Mouse (Mus musculus) neural tube, embryonic 11.5 days (tissue): ENCODE results near the gene Dlx1. TPM values are rescaled to one million over a fixed set of nuclear protein-coding genes. Genes with fewer than 3 reads are reported as not detected.
A peak's percentile ranks its signal among the peaks of the same experiment; 100 is the strongest.

Source experiments
- ATAC-seq: fragments of 200-750 bp; cut with Nextera tagmentation; 2 replicates; pipeline ENCODE4 v1.8.0; 2017; ENCODE audit warnings: moderate number of reproducible peaks, mild to moderate bottlenecking, moderate TSS enrichment, moderate library complexity; ENCODE audit not compliant: insufficient read depth, low FRiP score, low TSS enrichment
- DNase-seq: peaks from one replicate; pipeline ENCODE4 v3.0.0-alpha.2; 2015; ENCODE audit warnings: low spot score
- H3K27ac ChIP-seq: fragments of 300-500 bp; sonication (generic); 2 replicates; pipeline ENCODE4 v1.5.1; 2014; ENCODE audit warnings: low read depth, mild to moderate bottlenecking, low read length
- H3K27me3 ChIP-seq: fragments of 300-500 bp; sonication (generic); 2 replicates; pipeline ENCODE4 v1.6.1; 2014; ENCODE audit warnings: mild to moderate bottlenecking, low read length, mixed read lengths; ENCODE audit not compliant: control insufficient read depth, insufficient read depth
- H3K36me3 ChIP-seq: fragments of 300-500 bp; sonication (generic); 2 replicates; pipeline ENCODE4 v1.6.1; 2014; ENCODE audit warnings: mild to moderate bottlenecking, low read length, moderate library complexity, mixed read lengths; ENCODE audit not compliant: control insufficient read depth, insufficient read depth
- H3K4me1 ChIP-seq: fragments of 300-500 bp; sonication (generic); 2 replicates; pipeline ENCODE4 v1.6.1; 2014; ENCODE audit warnings: low read length, mixed read lengths; ENCODE audit not compliant: control insufficient read depth, insufficient read depth
- H3K4me2 ChIP-seq: fragments of 300-500 bp; sonication (generic); 2 replicates; pipeline ENCODE4 v1.6.1; 2014; ENCODE audit warnings: low read depth, mild to moderate bottlenecking, moderate library complexity
- H3K4me3 ChIP-seq: fragments of 300-500 bp; sonication (generic); 2 replicates; pipeline ENCODE4 v1.5.1; 2014; ENCODE audit warnings: low read depth, low read length
- H3K9ac ChIP-seq: fragments of 300-500 bp; sonication (generic); 2 replicates; pipeline ENCODE4 v1.6.1; 2014; ENCODE audit warnings: mild to moderate bottlenecking, low read length
- H3K9me3 ChIP-seq: fragments of 300-500 bp; sonication (generic); 2 replicates; pipeline ENCODE4 v1.6.1; 2016; ENCODE audit warnings: low read length; ENCODE audit not compliant: control insufficient read depth
- WGBS: fragments of 180-500 bp; shearing (Covaris S2); extraction: QIAGEN DNeasy Blood & Tissue Kit; methylation state at CpG from one replicate; pipeline ENCODE4 v1.1.7; 2014; 5-methylcytosine and 5-hydroxymethylcytosine counted together
- polyA plus RNA-seq: library from polyadenylated mRNA; unstranded; fragments of >200 nt; fragmentation: Nextera tagmentation; extraction: Ambion mirVana; gene quantifications from 2 replicates; pipeline ENCODE4 v1.2.1, GENCODE M21; 2014

Dlx1 gene
- polyA plus RNA-seq, result 1.2 and 2.5 TPM in 2 replicates

GRCm38 (mm10) chr2:71528014-71528713, at the start of gene Dlx1:
Gene Dlx1, plus strand, starts transcription at chr2:71528113.
- under 1% methylated on average over 26 of the region's 26 CpGs for WGBS
- Histone ChIP-seq H3K9me3 (no peaks in the 10 kb centered on the region), H3K4me2 (peak within 1 kb of the TSS; percentile 59), H3K27me3 (peaks cover 93% of the 10 kb centered on the region), H3K4me3 (peak within 1 kb of the TSS; percentile 31), H3K4me1 (peaks cover 11% of the 10 kb centered on the region; the same call in 1 of the 2 replicates), H3K27ac (no peak within 1 kb of the TSS), H3K36me3 (no peaks in the 10 kb centered on the region), H3K9ac (no peak within 1 kb of the TSS)
- DNase-seq, result no peak
- no peak for ATAC-seq

GRCm38 (mm10) chr2:71479917-71480316, 48.0 kb upstream of the Dlx1 start:
- 16% methylated on average over 7 of the region's 7 CpGs for WGBS
- ATAC-seq, result no peak
- Histone ChIP-seq H3K4me2 (no peak overlapping the region), H3K27me3 (no peaks in the 10 kb centered on the region), H3K4me1 (no peaks in the 10 kb centered on the region), H3K27ac (no peak overlapping the region), H3K9me3 (no peaks in the 10 kb centered on the region), H3K4me3 (no peak overlapping the region), H3K36me3 (no peaks in the 10 kb centered on the region), H3K9ac (no peak overlapping the region)
- DNase-seq, result peak; percentile 47

- H3K9me3 ChIP-seq, result no peaks in the 10 kb centered on the region
- no peaks in the 10 kb centered on the region for H3K27me3 ChIP-seq
- WGBS, result 88% methylated on average over 6 of the region's 6 CpGs
- H3K4me2 ChIP-seq, result no peak overlapping the region
- H3K9ac ChIP-seq, result no peak overlapping the region
- H3K4me1 ChIP-seq, result no peaks in the 10 kb centered on the region
- ATAC-seq (no peak), DNase-seq (no peak)
- H3K27ac ChIP-seq, result no peak overlapping the region
- no peak overlapping the region for H3K4me3 ChIP-seq
- H3K36me3 ChIP-seq, result no peaks in the 10 kb centered on the region
These were observed 46.1 kb upstream of the Dlx1 start for GRCm38 (mm10) chr2:71481825-71482224.

GRCm38 (mm10) chr2:71483046-71483716, 44.7 kb upstream of the Dlx1 start:
- no peaks in the 10 kb centered on the region for H3K27me3 ChIP-seq
- WGBS, result 75% methylated on average over 10 of the region's 10 CpGs
- no peaks in the 10 kb centered on the region for H3K4me1 ChIP-seq
- ATAC-seq (no peak), DNase-seq (no peak)
- no peaks in the 10 kb centered on the region for H3K36me3 ChIP-seq
- H3K27ac ChIP-seq, result no peak overlapping the region
- no peak overlapping the region for H3K4me3 ChIP-seq
- H3K9me3 ChIP-seq, result no peaks in the 10 kb centered on the region
- H3K4me2 ChIP-seq, result no peak overlapping the region
- H3K9ac ChIP-seq, result no peak overlapping the region

- H3K27ac ChIP-seq, result no peak overlapping the region
- no peaks in the 10 kb centered on the region for H3K4me1 ChIP-seq
- H3K9ac ChIP-seq, result no peak overlapping the region
- DNase-seq (no peak), ATAC-seq (no peak)
- H3K4me2 ChIP-seq, result no peak overlapping the region
- H3K4me3 ChIP-seq, result no peak overlapping the region
- no peaks in the 10 kb centered on the region for H3K9me3 ChIP-seq
- no peaks in the 10 kb centered on the region for H3K27me3 ChIP-seq
- WGBS, result 22% methylated on average over 5 of the region's 5 CpGs
- H3K36me3 ChIP-seq, result no peaks in the 10 kb centered on the region
These were observed 44.2 kb upstream of the Dlx1 start for GRCm38 (mm10) chr2:71483717-71484066.

GRCm38 (mm10) chr2:71491295-71491694, 36.6 kb upstream of the Dlx1 start:
- H3K27me3 ChIP-seq, result no peaks in the 10 kb centered on the region
- no peaks in the 10 kb centered on the region for H3K4me1 ChIP-seq
- no peaks in the 10 kb centered on the region for H3K9me3 ChIP-seq
- no peak overlapping the region for H3K9ac ChIP-seq
- H3K4me3 ChIP-seq, result no peak overlapping the region
- H3K27ac ChIP-seq, result no peak overlapping the region
- ATAC-seq (no peak), DNase-seq (no peak)
- no peaks in the 10 kb centered on the region for H3K36me3 ChIP-seq
- no peak overlapping the region for H3K4me2 ChIP-seq

- Histone ChIP-seq H3K36me3 (no peaks in the 10 kb centered on the region), H3K9ac (no peak overlapping the region), H3K27ac (no peak overlapping the region), H3K27me3 (no peaks in the 10 kb centered on the region), H3K4me3 (no peak overlapping the region), H3K4me1 (no peaks in the 10 kb centered on the region), H3K4me2 (no peak overlapping the region), H3K9me3 (no peaks in the 10 kb centered on the region)
- DNase-seq, result no peak
- WGBS, result 80% methylated on average over 12 of the region's 12 CpGs
- ATAC-seq, result no peak
These were observed 34.7 kb upstream of the Dlx1 start for GRCm38 (mm10) chr2:71493161-71493683.

- ATAC-seq (no peak), DNase-seq (no peak)
- Histone ChIP-seq H3K4me3 (no peak overlapping the region), H3K27ac (no peak overlapping the region), H3K4me2 (no peak overlapping the region), H3K36me3 (no peaks in the 10 kb centered on the region), H3K4me1 (no peaks in the 10 kb centered on the region), H3K9me3 (no peaks in the 10 kb centered on the region), H3K27me3 (no peaks in the 10 kb centered on the region), H3K9ac (no peak overlapping the region)
- 78% methylated on average over 10 of the region's 10 CpGs for WGBS
These were observed 33.4 kb upstream of the Dlx1 start for GRCm38 (mm10) chr2:71494503-71494902.

GRCm38 (mm10) chr2:71494971-71495370, 32.9 kb upstream of the Dlx1 start:
- DNase-seq (no peak), ATAC-seq (no peak)
- Histone ChIP-seq H3K27me3 (no peaks in the 10 kb centered on the region), H3K36me3 (no peaks in the 10 kb centered on the region), H3K4me3 (no peak overlapping the region), H3K9me3 (no peaks in the 10 kb centered on the region), H3K4me1 (0 out of 2 replicates have a peak, but pooled peaks cover 2% of the 10 kb centered on the region), H3K27ac (no peak overlapping the region), H3K4me2 (no peak overlapping the region), H3K9ac (no peak overlapping the region)
- WGBS, result 35% methylated on average over 4 of the region's 4 CpGs
